Mouse (Mus musculus) frontal cortex, postnatal 25 days (tissue): Measurements from ENCODE around the gene Akap2.
A peak's percentile ranks its signal among the peaks of the same experiment; 100 is the strongest.
"Not testable (repeated sequence)": the region's sequence is repeated elsewhere in the genome, so short reads cannot be mapped to it uniquely, and the experiment has no call there.

ENCODE experiments used
- DNase-seq, 2 experiments: peaks; one replicate each; pipeline ENCODE4 v3.0.0; 2022; ENCODE audit warnings: low spot score in 2 of 2

Gene Akap2

GRCm38 (mm10) chr4:57862269-57862986 lies 145.0 kb downstream of the Akap2 start:
- no peak for DNase-seq

- DNase-seq: no peak
Measured at GRCm38 (mm10) chr4:57866088-57866487, 148.6 kb downstream of the Akap2 start.

- DNase-seq: no peak
Measured at GRCm38 (mm10) chr4:57866990-57867389, 149.5 kb downstream of the Akap2 start.

GRCm38 (mm10) chr4:57867454-57867853 lies 150.0 kb downstream of the Akap2 start:
- no peak for DNase-seq

- no peak for DNase-seq
Measured at GRCm38 (mm10) chr4:57879137-57879536, 161.7 kb downstream of the Akap2 start.

- peak; percentile 79 to 82 for DNase-seq
Measured at GRCm38 (mm10) chr4:57879804-57880357, 162.4 kb downstream of the Akap2 start.

- DNase-seq: no peak
Measured at GRCm38 (mm10) chr4:57883520-57884421, 166.3 kb downstream of the Akap2 start.

GRCm38 (mm10) chr4:57884511-57884910 lies 167.1 kb downstream of the Akap2 start:
- no peak for DNase-seq

GRCm38 (mm10) chr4:57885186-57885585 lies 167.7 kb downstream of the Akap2 start:
- DNase-seq: no peak

- DNase-seq: no peak
Measured at GRCm38 (mm10) chr4:57886066-57886887, 168.8 kb downstream of the Akap2 start.

GRCm38 (mm10) chr4:57886888-57887230 lies 169.4 kb downstream of the Akap2 start:
- DNase-seq: no peak

- DNase-seq: no peak
Measured at GRCm38 (mm10) chr4:57888246-57888645, 170.8 kb downstream of the Akap2 start.

- DNase-seq: not testable (repeated sequence)
Measured at GRCm38 (mm10) chr4:57888978-57889377, 171.5 kb downstream of the Akap2 start.

- DNase-seq: no peak
Measured at GRCm38 (mm10) chr4:57889773-57890172, 172.3 kb downstream of the Akap2 start.

GRCm38 (mm10) chr4:57892001-57892586 lies 174.6 kb downstream of the Akap2 start:
- no peak for DNase-seq

- DNase-seq: no peak
Measured at GRCm38 (mm10) chr4:57895140-57895539, 177.7 kb downstream of the Akap2 start.

- DNase-seq: no peak
Measured at GRCm38 (mm10) chr4:57895902-57896301, 178.4 kb downstream of the Akap2 start.

- DNase-seq: no peak
Measured at GRCm38 (mm10) chr4:57896631-57897030, 179.2 kb downstream of the Akap2 start.

- DNase-seq: no peak
Measured at GRCm38 (mm10) chr4:57901210-57901609, 183.8 kb downstream of the Akap2 start.

GRCm38 (mm10) chr4:57902619-57903018 lies 185.2 kb downstream of the Akap2 start:
- DNase-seq: no peak

- DNase-seq: peak; percentile 51 to 56
Measured at GRCm38 (mm10) chr4:57904211-57904610, 186.8 kb downstream of the Akap2 start.
